Mouse (Mus musculus): ENCODE results near the gene H2-DMb2.

DNA sequence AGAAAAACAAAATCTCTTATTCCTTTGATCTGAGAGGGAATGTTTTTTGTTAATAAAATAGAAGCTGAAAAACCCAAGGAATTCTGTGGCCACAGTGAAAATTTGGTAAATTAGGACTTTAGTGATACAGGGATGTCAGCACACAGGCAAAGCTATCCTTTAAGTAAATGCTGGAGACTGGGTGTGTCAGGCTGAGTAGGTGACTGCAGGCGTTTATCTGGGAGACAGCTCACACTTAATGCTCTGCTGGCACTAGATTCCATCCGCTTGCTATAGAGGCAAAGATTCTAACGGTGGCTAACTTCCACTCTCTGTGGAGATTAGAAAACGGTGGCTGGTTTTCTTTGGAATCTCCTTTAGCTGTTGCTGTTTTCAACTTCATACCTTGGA is 27.4 kb downstream of the H2-DMb2 start:
- TF ChIP-seq CTCF (IDR thresholded peaks at IDR 0.05; ENCODE audit: borderline replicate concordance, control insufficient read depth, extremely low read depth, insufficient read depth, low read length, poor library complexity), result no peak
- no peak for TF ChIP-seq POLR2A (IDR thresholded peaks at IDR 0.05; ENCODE audit: control insufficient read depth, extremely low read depth, insufficient read depth, low read length, poor library complexity)

All from thymus, adult 2 months (tissue).